Mouse (Mus musculus): ENCODE measurements around the gene Pip5k1b. TPM values are rescaled to one million over a fixed set of nuclear protein-coding genes. Genes with fewer than 3 reads are reported as not detected.
A peak's percentile ranks its signal among the peaks of the same experiment; 100 is the strongest.
"Not testable (repeated sequence)": the region's sequence is repeated elsewhere in the genome, so short reads cannot be mapped to it uniquely, and the experiment has no call there.

Pip5k1b gene
- 1 to 10 TPM; 5.7 to 6.2 TPM for polyA plus RNA-seq (2017; shearing (Covaris generic))

- ATAC-seq: peak; percentile 33
These were observed at the start of gene Pip5k1b for GRCm38 (mm10) chr19:24555466-24555903. TSS of gene Pip5k1b (minus strand) at chr19:24555872.

GRCm38 (mm10) chr19:24604105-24604504, 48.4 kb upstream of the Pip5k1b start:
- no peak for ATAC-seq

DNA sequence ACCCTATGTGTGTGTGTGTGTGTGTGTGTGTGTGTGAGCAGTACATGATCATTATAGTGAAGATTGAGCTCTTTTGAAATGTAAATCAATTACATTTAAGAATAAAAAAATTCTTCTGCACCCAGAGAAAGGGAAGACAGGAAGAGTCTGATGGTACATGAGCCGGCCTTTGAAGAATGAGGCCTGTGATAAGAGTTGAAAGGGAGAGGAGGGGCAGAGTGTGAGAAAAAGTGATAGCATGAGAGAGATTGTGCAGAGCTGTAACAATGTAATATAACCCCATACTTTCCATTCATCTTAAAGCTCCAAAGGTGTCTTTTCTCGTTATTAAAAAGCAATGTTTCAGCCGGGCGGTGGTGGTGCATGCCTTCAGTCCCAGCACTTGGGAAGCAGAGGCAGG, 47.8 kb upstream of the Pip5k1b start:
- ATAC-seq: no peak

- no peak for ATAC-seq
These were observed 31.1 kb upstream of the Pip5k1b start for GRCm38 (mm10) chr19:24586726-24587125.

DNA sequence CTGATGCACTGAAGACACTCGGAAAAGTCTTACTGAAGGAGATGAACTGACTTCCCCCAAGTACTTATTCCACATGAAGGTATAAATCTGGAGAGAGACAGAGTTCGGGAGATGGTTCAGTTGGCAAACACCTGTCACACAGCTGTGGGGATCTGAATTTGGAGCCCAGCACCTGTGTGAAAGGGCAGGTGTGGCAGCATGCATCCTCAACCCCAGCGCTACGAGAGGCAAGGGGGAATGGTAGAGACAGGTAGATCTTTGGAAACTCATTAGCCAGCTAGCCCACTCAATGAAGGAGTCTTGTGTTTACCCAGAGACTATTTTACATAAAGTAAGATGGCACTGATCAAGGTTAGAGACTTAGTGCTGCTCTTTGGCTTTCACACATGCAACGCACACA, 29.5 kb upstream of the Pip5k1b start:
- ATAC-seq: no peak

DNA sequence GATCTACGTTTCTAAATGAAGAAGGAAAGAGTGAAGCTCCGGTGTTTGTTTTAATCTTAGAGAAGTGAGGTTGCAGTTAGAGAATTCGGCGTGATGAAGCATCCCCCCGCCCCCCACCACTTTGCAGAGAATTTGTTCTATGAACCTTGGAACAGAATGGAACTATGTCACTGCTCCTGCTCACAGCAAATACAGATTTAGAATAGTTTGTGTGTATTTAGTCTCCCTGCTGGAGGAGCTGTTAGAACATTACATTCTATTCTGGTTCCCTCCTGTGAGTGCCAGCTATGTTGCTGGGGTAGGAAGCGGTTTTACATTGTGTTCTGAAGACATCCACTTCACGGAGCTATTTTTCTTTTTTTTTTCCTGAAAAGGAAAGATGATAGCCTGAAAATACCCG, 28.3 kb upstream of the Pip5k1b start:
- no peak for ATAC-seq

DNA sequence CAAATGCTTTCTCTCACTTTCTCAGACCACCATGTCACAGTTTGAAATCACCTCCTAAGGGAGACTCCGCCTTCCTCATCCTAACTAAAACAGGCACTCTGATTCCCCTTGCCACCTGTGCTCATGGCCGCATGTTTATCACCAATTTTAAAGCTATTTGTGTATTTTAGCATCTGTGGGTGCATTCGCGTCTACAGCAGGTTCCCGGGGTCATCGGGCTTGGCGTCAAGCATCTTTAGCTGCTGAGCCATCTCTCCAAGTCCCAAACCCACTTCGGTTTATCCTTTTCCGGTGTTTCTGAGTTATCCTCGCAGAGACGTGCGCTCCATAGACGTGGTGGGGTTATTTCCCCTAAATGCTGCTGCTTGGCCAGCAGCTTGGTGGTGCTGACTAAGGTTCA, 20.5 kb upstream of the Pip5k1b start:
- ATAC-seq: no peak

DNA sequence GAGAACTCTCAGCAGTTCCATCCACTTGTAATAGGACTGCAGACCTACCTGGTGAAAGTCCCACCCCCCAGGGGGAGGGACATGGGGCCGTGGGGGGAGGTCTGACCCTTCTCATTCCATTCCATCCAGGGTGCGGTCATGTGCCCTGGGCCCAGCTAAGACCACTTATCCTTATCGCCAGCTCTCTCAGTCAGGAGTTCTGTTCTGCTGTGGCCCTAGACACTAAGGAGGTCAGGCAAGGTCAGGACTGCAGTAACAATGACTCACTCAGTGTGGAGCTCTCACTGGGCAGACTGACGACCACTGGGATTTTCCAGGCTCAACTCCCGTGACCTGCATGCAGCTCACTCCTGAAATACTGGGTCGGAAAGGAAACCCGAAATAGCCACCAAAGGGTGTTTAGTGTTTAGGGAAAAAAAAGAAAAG, 16.1 kb upstream of the Pip5k1b start:
- no peak for ATAC-seq

GRCm38 (mm10) chr19:24570969-24571368, 15.3 kb upstream of the Pip5k1b start:
- ATAC-seq: no peak

GRCm38 (mm10) chr19:24557456-24557855, 1.8 kb upstream of the Pip5k1b start:
- ATAC-seq: no peak

- ATAC-seq: peak; percentile 9
These were observed 904 bp upstream of the Pip5k1b start for GRCm38 (mm10) chr19:24556585-24556966.

GRCm38 (mm10) chr19:24555904-24556584, 372 bp upstream of the Pip5k1b start:
- ATAC-seq: peak; percentile 53

DNA sequence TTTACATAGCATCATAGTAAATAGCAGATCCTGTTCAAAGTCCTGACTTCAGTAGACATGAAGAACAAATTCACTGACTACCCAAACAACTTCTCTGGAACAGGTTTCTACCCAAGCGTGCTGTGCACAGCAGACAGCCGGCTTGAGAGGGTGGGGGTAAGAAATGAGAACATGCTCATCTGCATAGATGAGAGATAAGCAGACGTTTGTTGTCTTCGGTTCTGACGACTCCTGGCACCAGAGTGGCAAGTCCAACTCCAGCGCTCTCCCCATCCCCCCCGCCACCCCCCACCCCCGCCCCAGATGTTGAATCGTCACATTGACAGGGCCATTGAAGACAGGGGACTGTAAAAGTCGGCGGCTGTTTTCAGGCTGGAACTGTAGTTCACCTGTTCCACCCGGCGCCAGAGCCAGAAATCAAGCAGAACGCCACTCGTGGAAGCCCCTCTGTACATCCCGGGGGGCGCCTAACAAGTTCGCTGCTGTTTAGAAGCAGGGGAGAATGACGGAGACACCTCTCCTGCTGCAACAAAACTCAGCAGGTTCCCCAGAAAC, 684 bp downstream of the Pip5k1b start:
- peak; percentile 65 for ATAC-seq

GRCm38 (mm10) chr19:24554425-24554824, 1.2 kb downstream of the Pip5k1b start:
- no peak for ATAC-seq

DNA sequence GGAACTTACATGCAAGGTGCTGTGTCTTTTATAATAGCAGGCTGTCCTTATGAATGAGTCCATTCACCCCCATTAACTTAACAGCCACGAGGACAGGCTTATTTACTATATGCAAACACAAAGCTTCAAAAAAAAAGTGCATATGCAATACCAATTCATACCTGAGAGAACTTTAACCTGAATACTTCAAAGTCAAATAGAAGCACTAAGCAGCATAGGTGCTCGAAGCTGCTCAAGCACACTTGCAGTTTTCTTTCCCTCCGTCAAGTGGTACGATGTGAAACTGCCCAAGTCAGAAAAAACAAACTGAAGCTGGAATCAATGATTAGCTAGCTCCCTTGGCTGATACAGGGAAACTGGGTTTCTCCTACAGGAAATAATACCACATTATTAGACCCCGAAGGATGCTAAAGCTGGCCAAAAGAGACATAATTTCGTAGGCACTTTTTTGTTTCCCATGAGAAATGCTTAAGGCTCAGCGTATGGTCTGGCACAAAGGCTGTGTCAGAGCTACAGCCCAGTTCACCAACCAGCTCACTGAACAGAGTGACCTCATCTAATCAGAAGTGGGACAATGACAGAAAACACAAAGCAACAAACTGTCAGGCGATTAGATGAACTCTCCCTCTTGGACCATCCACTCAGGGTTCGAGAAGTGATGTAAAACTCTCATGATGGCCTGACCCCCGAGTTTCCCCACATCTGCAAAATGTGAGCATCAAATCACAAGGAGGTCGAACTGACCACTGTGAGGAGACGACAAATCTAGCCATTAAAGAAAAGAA, 2.2 kb downstream of the Pip5k1b start:
- no peak for ATAC-seq

DNA sequence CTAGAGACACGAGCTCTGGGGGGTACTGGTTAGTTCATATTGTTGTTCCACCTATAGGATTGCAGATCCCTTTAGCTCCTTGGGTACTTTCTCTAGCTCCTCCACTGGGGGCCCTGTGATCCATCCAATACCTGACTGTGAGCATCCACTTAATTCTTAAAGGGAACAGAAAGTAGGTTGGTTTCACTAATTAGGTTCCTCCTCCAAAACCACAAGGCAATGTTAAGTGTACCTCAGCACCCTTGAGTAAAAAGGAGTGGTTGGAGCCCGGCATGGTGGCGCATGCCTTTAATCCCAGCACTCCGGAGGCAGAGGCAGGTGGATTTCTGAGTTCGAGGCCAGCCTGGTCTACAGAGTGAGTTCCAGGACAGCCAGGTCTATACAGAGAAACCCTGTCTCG, 3.0 kb downstream of the Pip5k1b start:
- ATAC-seq: not testable (repeated sequence)

DNA sequence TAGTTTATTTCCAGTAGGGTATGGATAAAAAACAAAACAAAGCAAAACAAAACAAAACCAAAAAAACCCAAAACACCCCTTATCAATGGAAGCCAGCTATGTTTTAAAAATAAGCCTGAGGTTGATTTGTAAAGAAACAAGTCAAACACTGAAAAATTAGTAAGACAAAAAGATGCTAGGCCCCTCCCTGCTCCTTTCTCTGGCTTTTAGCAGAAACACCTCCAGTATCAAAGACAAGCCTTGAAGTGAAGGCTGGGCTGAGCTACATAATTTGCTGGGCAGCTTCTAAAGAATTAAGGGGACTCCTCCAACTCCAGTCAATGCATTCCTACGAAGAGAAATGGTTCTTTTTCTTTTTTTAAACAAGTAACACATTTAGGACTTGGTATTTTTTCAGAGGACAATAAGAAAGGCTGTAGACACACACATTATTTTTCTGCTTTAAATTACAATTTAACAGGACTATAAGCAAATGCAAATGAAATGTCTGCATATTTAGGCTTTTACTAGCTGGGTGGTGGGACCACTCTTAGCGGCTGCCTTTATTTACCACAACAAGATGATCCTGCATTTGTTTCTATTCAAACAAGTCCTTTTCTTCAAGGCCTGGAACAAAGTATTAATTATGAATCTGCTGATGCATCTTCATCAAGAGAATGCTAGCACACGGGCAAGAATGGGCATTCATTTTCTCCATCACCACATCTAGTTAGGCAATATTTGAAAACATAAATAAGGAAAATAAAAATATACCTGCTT, 4.3 kb downstream of the Pip5k1b start:
- no peak for ATAC-seq

DNA sequence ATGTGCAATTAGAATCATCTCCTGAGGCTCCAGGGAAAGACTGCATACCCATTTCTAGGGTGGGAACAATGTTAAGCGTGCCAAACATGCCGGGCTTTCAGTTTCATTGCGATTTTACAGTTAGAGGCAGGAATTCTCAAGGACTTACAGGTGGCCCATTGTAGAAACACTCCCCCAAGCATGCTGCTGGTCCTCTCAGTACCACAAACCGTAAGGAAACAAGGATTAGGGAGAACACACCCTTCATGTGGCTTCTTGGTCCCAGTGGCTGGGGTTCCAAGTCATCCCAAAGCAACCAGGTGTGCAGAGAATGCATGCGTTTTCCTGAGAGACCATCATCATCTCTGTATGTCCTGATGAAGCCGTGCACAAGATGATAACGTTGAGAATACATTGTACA, 4.9 kb downstream of the Pip5k1b start:
- ATAC-seq: no peak

DNA sequence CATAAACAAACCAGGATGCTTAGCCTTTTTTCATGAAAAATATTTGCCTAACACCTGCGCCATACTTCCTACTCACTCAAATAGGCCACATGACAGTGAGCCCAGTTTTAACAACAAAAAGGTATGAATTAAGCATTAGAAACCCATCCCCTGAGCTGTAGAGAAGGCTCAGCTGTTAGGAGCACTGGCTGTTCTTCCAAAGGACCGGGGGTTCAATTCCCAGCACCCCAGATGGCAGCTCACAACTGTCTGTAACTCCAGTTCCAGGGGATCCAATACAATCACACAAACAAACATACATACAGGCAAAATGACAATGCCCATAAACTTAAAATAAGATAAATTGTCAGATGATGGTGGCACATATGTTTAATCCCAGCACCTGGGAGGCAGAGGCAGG, 5.7 kb downstream of the Pip5k1b start:
- ATAC-seq: no peak

DNA sequence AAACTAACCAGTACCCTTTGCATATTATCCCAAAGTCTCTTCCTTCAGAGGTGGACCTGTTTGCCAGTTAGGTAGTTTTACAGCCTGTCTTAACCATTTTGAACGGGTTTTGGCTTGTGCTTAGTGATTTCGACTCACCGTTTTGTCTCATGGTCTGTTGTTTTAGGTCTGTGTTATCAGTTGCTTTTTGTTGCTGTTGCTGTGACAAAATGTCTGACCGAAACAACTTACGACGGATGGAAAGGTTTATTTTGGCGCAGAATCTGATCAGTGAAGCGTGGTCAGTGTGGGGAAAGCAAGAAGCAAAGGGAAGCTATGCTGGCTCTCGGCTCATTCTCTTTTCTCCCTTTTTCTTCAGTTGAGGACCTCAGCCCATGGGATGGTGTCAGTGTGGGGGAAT, 7.3 kb downstream of the Pip5k1b start:
- ATAC-seq: no peak

- no peak for ATAC-seq
These were observed 9.5 kb downstream of the Pip5k1b start for GRCm38 (mm10) chr19:24546153-24546552.

DNA sequence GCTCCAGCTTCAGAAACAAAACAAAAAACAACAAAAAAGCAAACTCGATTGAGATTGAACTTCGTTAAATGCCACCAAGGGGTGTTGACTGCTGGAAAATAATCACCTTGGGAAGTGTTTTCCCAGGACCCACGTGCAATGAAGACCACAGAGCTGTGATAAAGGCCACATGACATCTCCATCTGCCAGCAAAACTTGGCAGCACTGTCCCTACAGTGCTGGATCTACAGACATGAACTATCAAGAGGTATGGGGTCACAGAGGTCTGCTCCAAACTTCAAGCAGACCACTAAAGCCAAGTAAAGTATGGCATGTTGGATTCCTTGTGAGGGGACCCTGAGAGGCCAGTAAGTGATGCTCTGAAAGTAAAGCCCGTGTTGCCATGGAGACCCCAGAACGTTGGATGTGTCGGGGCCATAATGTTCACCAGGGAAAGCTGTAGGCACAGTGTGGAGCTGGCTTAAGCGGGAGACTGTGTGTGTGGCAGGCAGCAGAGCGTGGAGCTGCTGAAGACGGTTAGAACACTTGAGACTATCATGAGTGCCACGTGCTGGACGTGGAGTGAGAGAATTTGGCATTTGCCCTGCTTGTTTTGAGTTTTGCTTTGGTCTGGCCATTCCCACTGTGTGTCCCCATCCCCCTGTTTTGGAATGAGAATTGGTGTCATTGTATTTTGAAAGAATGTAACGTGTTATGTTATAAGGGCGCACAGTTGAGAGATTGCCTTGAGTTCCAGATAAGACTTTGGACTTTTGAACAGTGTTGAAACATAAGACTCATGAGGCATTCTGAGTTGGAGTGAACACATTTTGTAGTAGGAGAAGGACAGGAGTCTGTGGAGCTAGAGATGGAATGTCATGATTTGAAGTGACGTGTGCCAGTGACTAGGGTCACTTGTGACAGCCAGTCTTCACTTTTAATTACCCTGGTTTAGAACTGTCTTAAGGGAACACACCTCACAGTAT, 12.0 kb downstream of the Pip5k1b start:
- no peak for ATAC-seq
